18 mouse cellular contexts compared by ENCODE assay signal in genomic region chr1:77304770-77305169, GRCm38 (mm10).
"Had no signal": no experiment of that assay in that cellular context is flagged by ENCODE, and none has a peak within 500 bp of the region (broad histone marks: within the 10 kb centered on the region; RNA-seq: fewer than 3 reads in every experiment).

No protein-coding gene starts in this region.

- DNase-seq: kidney, adult 2 months; kidney, postnatal 14 days; layer of hippocampus, postnatal 36 days; liver, embryonic 13.5 days; lung, adult 2 months; lung, postnatal 14 days; lung, postnatal 4 days; right cerebral cortex, adult 18-20 months; right cerebral cortex, postnatal 14 days; right cerebral cortex, postnatal 4 days; thymus, postnatal 25 days had no signal

- H3K36me3 ChIP-seq: liver, embryonic 13.5 days; midbrain, embryonic 12.5 days; midbrain, embryonic 15.5 days; neural tube, embryonic 12.5 days; neural tube, embryonic 15.5 days had no signal

- H3K27ac ChIP-seq: left cerebral cortex, adult 2 months; liver, embryonic 13.5 days; midbrain, embryonic 12.5 days; midbrain, embryonic 15.5 days; neural tube, embryonic 12.5 days; neural tube, embryonic 15.5 days; stomach, postnatal 0 days had no signal

- H3K9me3 ChIP-seq: liver, embryonic 13.5 days; midbrain, embryonic 12.5 days; midbrain, embryonic 15.5 days; neural tube, embryonic 12.5 days; neural tube, embryonic 15.5 days had no signal

- H3K4me3 ChIP-seq: left cerebral cortex, adult 2 months; liver, embryonic 13.5 days; midbrain, embryonic 12.5 days; midbrain, embryonic 15.5 days; neural tube, embryonic 12.5 days; neural tube, embryonic 15.5 days had no signal

- ATAC-seq: intestine, embryonic 16.5 days; midbrain, embryonic 15.5 days had no signal

- H3K4me2 ChIP-seq: liver, embryonic 13.5 days; midbrain, embryonic 12.5 days; midbrain, embryonic 15.5 days; neural tube, embryonic 12.5 days; neural tube, embryonic 15.5 days had no signal

- H3K9ac ChIP-seq: liver, embryonic 13.5 days; midbrain, embryonic 12.5 days; midbrain, embryonic 15.5 days; neural tube, embryonic 12.5 days; neural tube, embryonic 15.5 days had no signal

- H3K4me1 ChIP-seq: midbrain, embryonic 12.5 days; midbrain, embryonic 15.5 days; neural tube, embryonic 12.5 days; neural tube, embryonic 15.5 days had no signal

- H3K27me3 ChIP-seq: liver, embryonic 13.5 days; midbrain, embryonic 15.5 days; neural tube, embryonic 12.5 days had no signal
